Mouse (Mus musculus) testis, adult 2 months (tissue): ENCODE data around the gene Plaur. TPM values are rescaled to one million over a fixed set of nuclear protein-coding genes. Genes with fewer than 3 reads are reported as not detected.

ENCODE experiments used
- H3K27ac ChIP-seq: fragments of 200-500 bp; 2 replicates; pipeline ENCODE4 v1.5.1; 2012; ENCODE audit warnings: low read depth, low read length; ENCODE audit not compliant: control insufficient read depth, insufficient read depth
- H3K27me3 ChIP-seq: fragments of 200-500 bp; 2 replicates; pipeline ENCODE4 v1.6.1; 2012; ENCODE audit warnings: mild to moderate bottlenecking, low read length, moderate library complexity; ENCODE audit not compliant: control insufficient read depth, insufficient read depth
- H3K36me3 ChIP-seq: fragments of 200-500 bp; 2 replicates; pipeline ENCODE4 v1.6.1; 2012; ENCODE audit warnings: mild to moderate bottlenecking, low read length; ENCODE audit not compliant: control insufficient read depth, insufficient read depth
- H3K4me1 ChIP-seq: fragments of 200-500 bp; 2 replicates; pipeline ENCODE4 v1.6.1; 2012; ENCODE audit warnings: low read length; ENCODE audit not compliant: control insufficient read depth, insufficient read depth
- H3K4me3 ChIP-seq: fragments of 200-500 bp; 2 replicates; pipeline ENCODE4 v1.5.1; 2012; ENCODE audit warnings: low read depth, mild to moderate bottlenecking, low read length, moderate library complexity, mixed read lengths; ENCODE audit not compliant: control insufficient read depth
- CTCF ChIP-seq: fragments of 200-500 bp; IDR thresholded peaks from 2 replicates; pipeline ENCODE4 v1.5.1; 2012; ENCODE audit warnings: low read depth, mild to moderate bottlenecking, inconsistent platforms, low read length, moderate library complexity; ENCODE audit not compliant: control insufficient read depth, insufficient read depth, insufficient replicate concordance
- POLR2A ChIP-seq: fragments of 200-500 bp; IDR thresholded peaks from 2 replicates; pipeline ENCODE4 v1.6.1; 2012; ENCODE audit warnings: low read depth, mild to moderate bottlenecking, inconsistent platforms, low read length, moderate library complexity; ENCODE audit not compliant: control insufficient read depth
- polyA plus RNA-seq: library from polyadenylated mRNA; depleted of rRNA; stranded (reverse); fragments of >200 nt; gene quantifications from 2 replicates; pipeline ENCODE4 v1.2.3, GENCODE M21; 2012

Gene Plaur
- polyA plus RNA-seq, 1 experiment: not detected

DNA sequence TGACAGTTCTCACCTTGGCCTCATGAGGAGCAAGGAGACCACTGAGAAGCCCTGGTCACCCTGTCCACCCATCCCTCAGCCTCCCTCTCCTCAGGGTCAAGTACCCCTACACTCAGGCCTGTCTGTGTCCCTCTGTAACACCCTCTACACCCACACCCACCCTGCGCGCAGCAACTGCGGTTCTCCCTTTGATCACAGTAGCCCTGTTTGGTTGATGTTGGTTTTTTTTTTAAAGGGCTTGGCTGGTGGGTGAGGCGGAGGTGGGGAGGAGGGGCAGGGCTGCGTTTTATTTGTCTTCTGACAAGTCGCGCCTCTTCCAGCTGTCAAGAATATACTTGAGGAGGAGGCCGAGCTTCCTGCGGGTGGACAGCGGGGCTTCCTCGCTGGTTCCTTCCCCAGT is 30.6 kb upstream of the Plaur start:
- TF ChIP-seq POLR2A (0 out of 2 replicates have a peak, but pooled peaks have one; percentile 38), CTCF (no peak)
- Histone ChIP-seq H3K4me1 (peaks cover 3% of the 10 kb centered on the region), H3K36me3 (no peaks in the 10 kb centered on the region), H3K27ac (0 out of 2 replicates have a peak overlapping the region, but pooled peaks have one; percentile 10), H3K27me3 (no peaks in the 10 kb centered on the region), H3K4me3 (peak overlapping the region; percentile 79)

DNA sequence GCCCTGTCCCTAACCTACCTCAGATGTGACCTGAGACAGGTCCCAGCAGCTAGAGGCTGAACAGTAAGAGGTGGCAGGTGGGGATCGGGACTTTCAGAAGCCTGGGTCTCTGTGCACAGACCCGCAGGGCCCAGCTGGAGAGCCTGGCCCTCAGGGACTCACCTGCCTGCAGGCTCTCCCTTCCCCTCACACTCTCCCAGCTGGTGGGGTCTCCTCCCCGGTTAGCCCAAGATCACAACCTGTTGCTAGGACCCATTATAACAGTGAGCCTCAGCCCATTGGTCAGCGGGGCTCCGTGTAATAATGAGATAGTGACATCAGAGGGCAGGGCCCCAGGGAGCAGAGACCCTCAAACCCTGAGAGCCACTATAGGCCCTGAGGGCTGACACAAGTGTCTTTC is 27.0 kb upstream of the Plaur start:
- peak overlapping the region; percentile 79 for H3K4me3 ChIP-seq
- H3K36me3 ChIP-seq: no peaks in the 10 kb centered on the region
- H3K27ac ChIP-seq: peak overlapping the region; percentile 79
- no peaks in the 10 kb centered on the region for H3K27me3 ChIP-seq
- TF ChIP-seq CTCF (no peak), POLR2A (peak; percentile 94)
- H3K4me1 ChIP-seq: no peaks in the 10 kb centered on the region

- H3K27ac ChIP-seq: no peak overlapping the region
- H3K4me3 ChIP-seq: no peak overlapping the region
- TF ChIP-seq CTCF (no peak), POLR2A (no peak)
- no peaks in the 10 kb centered on the region for H3K36me3 ChIP-seq
- H3K4me1 ChIP-seq: no peaks in the 10 kb centered on the region
- H3K27me3 ChIP-seq: no peaks in the 10 kb centered on the region
Observed at GRCm38 (mm10) chr7:24437981-24438380, 24.3 kb upstream of the Plaur start.

DNA sequence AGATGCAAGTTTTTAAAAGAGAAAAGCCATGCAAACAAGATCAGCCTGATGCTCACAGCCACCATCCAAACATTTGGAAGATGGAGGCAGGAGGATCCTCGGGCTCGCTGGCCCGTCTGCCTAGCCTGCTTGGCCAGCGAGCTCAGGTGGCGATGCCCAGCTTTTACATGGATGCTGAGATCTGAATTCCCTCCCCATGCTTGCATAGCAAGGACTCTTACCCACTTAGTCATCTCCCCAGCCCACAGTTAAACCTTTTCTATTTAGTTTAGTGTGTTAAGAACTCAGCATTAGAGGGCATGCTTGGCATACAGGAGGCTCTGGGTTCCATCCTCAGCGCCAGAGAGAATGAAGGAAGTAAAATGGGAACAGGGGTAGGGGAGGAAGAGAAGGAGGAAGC is 23.1 kb upstream of the Plaur start:
- Histone ChIP-seq H3K27me3 (no peaks in the 10 kb centered on the region), H3K4me3 (no peak overlapping the region), H3K36me3 (no peaks in the 10 kb centered on the region), H3K4me1 (no peaks in the 10 kb centered on the region), H3K27ac (no peak overlapping the region)
- TF ChIP-seq POLR2A: no peak
- no peak for TF ChIP-seq CTCF

GRCm38 (mm10) chr7:24439891-24440290 is 22.4 kb upstream of the Plaur start:
- TF ChIP-seq CTCF (no peak), POLR2A (no peak)
- Histone ChIP-seq H3K4me3 (no peak overlapping the region), H3K27ac (no peak overlapping the region), H3K27me3 (no peaks in the 10 kb centered on the region), H3K4me1 (no peaks in the 10 kb centered on the region), H3K36me3 (no peaks in the 10 kb centered on the region)

DNA sequence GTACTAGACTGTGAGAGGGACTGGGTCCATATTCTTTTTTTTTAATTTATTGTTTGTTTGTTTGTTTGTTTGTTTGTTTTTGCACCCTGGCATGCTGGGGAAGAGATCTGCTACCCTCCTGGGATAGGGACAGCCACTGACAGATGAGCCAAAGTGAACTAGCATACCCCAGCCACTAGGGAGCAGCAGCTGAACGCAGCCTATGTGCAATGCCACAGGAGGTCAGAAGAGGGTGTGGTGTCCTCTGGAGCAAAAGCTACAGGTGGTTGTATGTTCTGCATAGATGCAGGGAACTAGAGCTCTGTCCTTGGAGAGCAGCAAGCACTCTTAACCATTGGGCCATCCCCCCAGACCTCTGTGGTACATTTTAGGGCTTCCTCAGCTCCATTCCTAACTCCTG is 20.5 kb upstream of the Plaur start:
- TF ChIP-seq POLR2A: no peak
- peak; percentile 95; the same call in 1 of the 2 replicates for TF ChIP-seq CTCF
- no peaks in the 10 kb centered on the region; the same call in 1 of the 2 replicates for H3K4me1 ChIP-seq
- no peaks in the 10 kb centered on the region for H3K36me3 ChIP-seq
- H3K27ac ChIP-seq: no peak overlapping the region
- no peak overlapping the region for H3K4me3 ChIP-seq
- no peaks in the 10 kb centered on the region for H3K27me3 ChIP-seq

GRCm38 (mm10) chr7:24442313-24442712 is 20.0 kb upstream of the Plaur start:
- no peak overlapping the region for H3K27ac ChIP-seq
- no peaks in the 10 kb centered on the region for H3K27me3 ChIP-seq
- TF ChIP-seq CTCF: no peak
- no peak for TF ChIP-seq POLR2A
- H3K36me3 ChIP-seq: no peaks in the 10 kb centered on the region
- no peaks in the 10 kb centered on the region; the same call in 1 of the 2 replicates for H3K4me1 ChIP-seq
- H3K4me3 ChIP-seq: no peak overlapping the region

DNA sequence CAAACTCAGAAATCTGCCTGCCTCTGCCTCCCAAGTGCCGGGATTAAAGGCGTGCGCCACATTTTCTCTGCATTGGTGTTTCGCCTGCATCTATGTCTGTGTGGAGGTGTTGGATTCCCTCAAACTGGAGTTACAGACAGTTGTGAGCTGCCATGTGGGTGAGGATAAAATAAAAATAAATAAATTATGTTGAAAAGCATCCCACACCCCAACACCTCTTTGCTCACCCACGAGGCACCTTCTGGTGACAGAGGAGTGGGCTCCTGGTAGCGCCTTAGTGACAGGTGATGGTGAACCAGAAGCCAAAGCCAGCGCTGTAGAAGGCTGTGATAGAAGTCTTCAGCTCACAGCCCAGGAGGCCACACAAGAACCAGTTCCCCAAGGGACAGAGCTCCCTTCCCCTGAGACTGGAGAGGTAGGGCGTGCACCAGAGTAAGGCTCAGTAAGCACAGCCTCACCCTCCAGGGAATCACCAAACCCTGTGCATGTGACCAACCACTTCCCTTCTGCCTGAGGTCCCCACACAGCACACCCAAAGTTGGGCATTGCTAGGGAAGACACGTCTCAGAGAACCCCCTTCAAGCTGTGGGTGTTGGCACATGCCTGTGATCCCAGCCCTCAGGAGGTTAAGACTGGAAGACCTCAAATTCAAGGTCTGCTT is 16.9 kb upstream of the Plaur start:
- no peak overlapping the region for H3K4me3 ChIP-seq
- H3K4me1 ChIP-seq: peaks cover 6% of the 10 kb centered on the region
- H3K27ac ChIP-seq: no peak overlapping the region
- H3K36me3 ChIP-seq: no peaks in the 10 kb centered on the region
- H3K27me3 ChIP-seq: no peaks in the 10 kb centered on the region
- no peak for TF ChIP-seq POLR2A
- TF ChIP-seq CTCF: no peak
